Mouse (Mus musculus): ENCODE measurements around the gene Ccdc78. TPM values are rescaled to one million over a fixed set of nuclear protein-coding genes. Genes with fewer than 3 reads are reported as not detected.

Gene Ccdc78
- polyA plus RNA-seq, 1 experiment from 2014 or later: 0.18 TPM

- Histone ChIP-seq H3K4me3 (replicated peaks; ENCODE audit: low read depth, low read length) (peak overlapping the region; percentile 82), H3K27ac (replicated peaks; ENCODE audit: low read depth, low read length) (peak overlapping the region; percentile 97; the same call in 1 of the 2 replicates), H3K27me3 (ENCODE audit: control insufficient read depth, insufficient read depth, low read length) (no peaks in the 10 kb centered on the region), H3K9ac (replicated peaks; ENCODE audit: low read length) (peak overlapping the region; percentile 81), H3K9me3 (ENCODE audit: control insufficient read depth, low read length) (no peaks in the 10 kb centered on the region), H3K4me1 (ENCODE audit: control insufficient read depth, insufficient read depth, low read length) (peaks cover 55% of the 10 kb centered on the region), H3K36me3 (ENCODE audit: control insufficient read depth, insufficient read depth, low read length) (peaks cover 41% of the 10 kb centered on the region), H3K4me2 (ENCODE audit: low read length) (peak overlapping the region; percentile 95)
- no peak for DNase-seq
- WGBS: 67% methylated on average over 21 of the region's 21 CpGs
- ATAC-seq (ENCODE audit: low FRiP score, low TSS enrichment): no peak
Measured at GRCm38 (mm10) chr17:25831451-25832281, 45.3 kb downstream of the Ccdc78 start.

- H3K36me3 ChIP-seq (ENCODE audit: control insufficient read depth, insufficient read depth, low read length): peaks cover 31% of the 10 kb centered on the region
Measured at GRCm38 (mm10) chr17:25832436-25833290, 46.3 kb downstream of the Ccdc78 start.

DNA sequence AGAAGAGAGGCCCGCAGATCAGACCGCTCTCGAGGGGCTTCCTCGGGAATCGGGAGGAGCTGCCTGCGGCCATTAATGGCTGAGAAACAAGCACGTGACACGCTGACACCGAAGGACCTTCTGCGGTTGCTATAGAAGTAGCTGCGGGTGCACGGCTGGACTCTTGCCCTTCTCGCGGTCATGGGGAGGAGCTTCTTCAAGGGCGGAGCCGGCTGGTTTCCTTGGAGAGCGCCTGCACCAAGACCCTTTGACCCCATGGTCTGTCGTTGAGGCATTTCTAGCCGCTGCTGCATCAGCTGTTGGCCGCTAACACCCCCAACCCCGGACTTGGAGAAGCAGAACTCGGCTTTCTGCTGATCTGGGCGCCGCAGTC is 46.9 kb downstream of the Ccdc78 start, which contains the start of gene Stub1:
TSS of gene Stub1 (minus strand) at position 114 of the 373 bp plus-strand sequence.
- Histone ChIP-seq H3K9me3 (ENCODE audit: control insufficient read depth, low read length) (no peaks in the 10 kb centered on the region), H3K4me1 (ENCODE audit: control insufficient read depth, insufficient read depth, low read length) (peaks cover 68% of the 10 kb centered on the region), H3K4me3 (replicated peaks; ENCODE audit: low read depth, low read length) (peak within 1 kb of the TSS; percentile 82), H3K4me2 (ENCODE audit: low read length) (peak within 1 kb of the TSS; percentile 95), H3K27ac (replicated peaks; ENCODE audit: low read depth, low read length) (peak within 1 kb of the TSS; percentile 97), H3K9ac (replicated peaks; ENCODE audit: low read length) (peak within 1 kb of the TSS; percentile 81), H3K36me3 (ENCODE audit: control insufficient read depth, insufficient read depth, low read length) (peaks cover 34% of the 10 kb centered on the region), H3K27me3 (ENCODE audit: control insufficient read depth, insufficient read depth, low read length) (no peaks in the 10 kb centered on the region)
- ATAC-seq (ENCODE audit: low FRiP score, low TSS enrichment): peak; percentile 47; the same call in 1 of the 2 replicates
- DNase-seq: peak; percentile 87
- WGBS: under 1% methylated on average over 24 of the region's 24 CpGs

More at GRCm38 (mm10) chr17:25832436-25833290, 46.3 kb downstream of the Ccdc78 start:
- H3K4me3 ChIP-seq (replicated peaks; ENCODE audit: low read depth, low read length): peak overlapping the region; percentile 82
- DNase-seq (peak; percentile 98), ATAC-seq (ENCODE audit: low FRiP score, low TSS enrichment) (peak; percentile 92)
- under 1% methylated on average over 77 of the region's 77 CpGs for WGBS
- H3K4me2 ChIP-seq (ENCODE audit: low read length): peak overlapping the region; percentile 95
- H3K27ac ChIP-seq (replicated peaks; ENCODE audit: low read depth, low read length): peak overlapping the region; percentile 97
- peaks cover 65% of the 10 kb centered on the region for H3K4me1 ChIP-seq (ENCODE audit: control insufficient read depth, insufficient read depth, low read length)
- no peaks in the 10 kb centered on the region for H3K9me3 ChIP-seq (ENCODE audit: control insufficient read depth, low read length)
- H3K27me3 ChIP-seq (ENCODE audit: control insufficient read depth, insufficient read depth, low read length): no peaks in the 10 kb centered on the region
- peak overlapping the region; percentile 81 for H3K9ac ChIP-seq (replicated peaks; ENCODE audit: low read length)

- Histone ChIP-seq H3K9ac (replicated peaks; ENCODE audit: low read length) (peak overlapping the region; percentile 81), H3K27ac (replicated peaks; ENCODE audit: low read depth, low read length) (peak overlapping the region; percentile 97; the same call in 1 of the 2 replicates), H3K4me2 (ENCODE audit: low read length) (peak overlapping the region; percentile 95), H3K4me3 (replicated peaks; ENCODE audit: low read depth, low read length) (peak overlapping the region; percentile 82), H3K36me3 (ENCODE audit: control insufficient read depth, insufficient read depth, low read length) (peaks cover 40% of the 10 kb centered on the region), H3K27me3 (ENCODE audit: control insufficient read depth, insufficient read depth, low read length) (no peaks in the 10 kb centered on the region), H3K4me1 (ENCODE audit: control insufficient read depth, insufficient read depth, low read length) (peaks cover 67% of the 10 kb centered on the region), H3K9me3 (ENCODE audit: control insufficient read depth, low read length) (no peaks in the 10 kb centered on the region)
- DNase-seq (no peak), ATAC-seq (ENCODE audit: low FRiP score, low TSS enrichment) (no peak)
- 64% methylated on average over 6 of the region's 6 CpGs for WGBS
Measured at GRCm38 (mm10) chr17:25833961-25834594, 47.7 kb downstream of the Ccdc78 start.

DNA sequence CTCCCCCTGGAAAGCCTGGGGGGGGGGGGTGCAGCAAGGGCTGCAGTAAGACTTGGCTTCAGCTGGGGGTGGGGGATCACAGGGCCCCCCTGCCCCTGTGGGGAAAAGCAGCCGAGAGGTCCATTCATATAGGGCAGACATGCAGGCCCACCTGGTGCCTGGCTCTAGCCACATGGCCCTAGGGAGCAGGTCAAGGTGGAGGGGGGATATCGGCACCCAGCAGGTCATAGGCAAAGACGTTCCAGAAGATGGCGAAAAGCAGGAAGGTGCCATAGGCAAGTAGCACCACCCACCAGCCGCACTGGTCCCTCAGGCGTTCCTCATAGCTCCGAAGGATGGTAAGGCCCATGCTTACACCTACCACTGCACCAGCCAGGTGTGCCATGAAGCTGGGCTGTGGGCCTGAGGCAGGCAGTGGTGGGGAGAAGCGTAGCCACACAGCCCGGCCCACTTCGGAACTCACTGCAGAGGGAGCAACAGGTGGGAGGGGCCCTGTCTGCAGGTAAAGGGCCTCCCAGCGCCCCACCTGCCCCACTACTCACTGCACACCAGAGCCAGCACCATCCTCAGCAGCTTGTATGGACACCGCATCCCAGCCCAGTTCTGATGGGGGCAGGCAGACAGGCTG is 48.3 kb downstream of the Ccdc78 start:
- H3K27ac ChIP-seq (replicated peaks; ENCODE audit: low read depth, low read length): no peak overlapping the region
- H3K36me3 ChIP-seq (ENCODE audit: control insufficient read depth, insufficient read depth, low read length): peaks cover 43% of the 10 kb centered on the region
- no peaks in the 10 kb centered on the region for H3K27me3 ChIP-seq (ENCODE audit: control insufficient read depth, insufficient read depth, low read length)
- H3K9me3 ChIP-seq (ENCODE audit: control insufficient read depth, low read length): no peaks in the 10 kb centered on the region
- peak overlapping the region; percentile 82 for H3K4me3 ChIP-seq (replicated peaks; ENCODE audit: low read depth, low read length)
- peak overlapping the region; percentile 95 for H3K4me2 ChIP-seq (ENCODE audit: low read length)
- DNase-seq (no peak), ATAC-seq (ENCODE audit: low FRiP score, low TSS enrichment) (no peak)
- peaks cover 64% of the 10 kb centered on the region for H3K4me1 ChIP-seq (ENCODE audit: control insufficient read depth, insufficient read depth, low read length)
- 91% methylated on average over 12 of the region's 12 CpGs for WGBS
- H3K9ac ChIP-seq (replicated peaks; ENCODE audit: low read length): peak overlapping the region; percentile 81

- no peak overlapping the region for H3K9ac ChIP-seq (replicated peaks; ENCODE audit: low read length)
- H3K4me3 ChIP-seq (replicated peaks; ENCODE audit: low read depth, low read length): no peak overlapping the region
- H3K4me1 ChIP-seq (ENCODE audit: control insufficient read depth, insufficient read depth, low read length): peaks cover 60% of the 10 kb centered on the region
- WGBS: 95% methylated on average over 7 of the region's 7 CpGs
- DNase-seq (no peak), ATAC-seq (ENCODE audit: low FRiP score, low TSS enrichment) (no peak)
- H3K9me3 ChIP-seq (ENCODE audit: control insufficient read depth, low read length): no peaks in the 10 kb centered on the region
- no peaks in the 10 kb centered on the region for H3K27me3 ChIP-seq (ENCODE audit: control insufficient read depth, insufficient read depth, low read length)
- no peak overlapping the region for H3K27ac ChIP-seq (replicated peaks; ENCODE audit: low read depth, low read length)
- peaks cover 43% of the 10 kb centered on the region for H3K36me3 ChIP-seq (ENCODE audit: control insufficient read depth, insufficient read depth, low read length)
- peak overlapping the region; percentile 95 for H3K4me2 ChIP-seq (ENCODE audit: low read length)
Measured at GRCm38 (mm10) chr17:25835301-25835700, 48.9 kb downstream of the Ccdc78 start.

DNA sequence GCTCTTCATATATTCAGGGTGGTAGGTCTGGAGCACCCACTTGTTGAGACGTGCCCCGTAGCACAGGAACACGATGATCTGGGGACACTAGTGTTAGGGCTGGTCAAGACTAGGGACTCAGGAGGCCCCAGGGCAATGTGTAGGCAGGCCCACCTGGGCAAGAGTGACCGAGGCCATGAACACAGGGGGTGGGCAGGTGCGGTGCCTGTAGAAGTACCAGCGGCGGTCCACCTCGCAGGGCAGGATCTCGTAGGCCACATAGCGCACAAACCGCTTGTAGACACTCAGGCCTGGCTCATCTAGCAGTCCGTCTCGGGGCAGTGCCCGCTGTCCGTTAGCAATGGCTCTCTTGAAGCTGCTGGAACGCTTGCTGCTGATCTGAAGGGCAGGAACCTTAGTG is 49.4 kb downstream of the Ccdc78 start:
- no peak for DNase-seq
- Histone ChIP-seq H3K9ac (replicated peaks; ENCODE audit: low read length) (no peak overlapping the region; the same call in 1 of the 2 replicates), H3K36me3 (ENCODE audit: control insufficient read depth, insufficient read depth, low read length) (peaks cover 43% of the 10 kb centered on the region), H3K27me3 (ENCODE audit: control insufficient read depth, insufficient read depth, low read length) (no peaks in the 10 kb centered on the region), H3K4me2 (ENCODE audit: low read length) (peak overlapping the region; percentile 75), H3K4me1 (ENCODE audit: control insufficient read depth, insufficient read depth, low read length) (peaks cover 60% of the 10 kb centered on the region), H3K4me3 (replicated peaks; ENCODE audit: low read depth, low read length) (no peak overlapping the region), H3K9me3 (ENCODE audit: control insufficient read depth, low read length) (no peaks in the 10 kb centered on the region), H3K27ac (replicated peaks; ENCODE audit: low read depth, low read length) (no peak overlapping the region)
- ATAC-seq (ENCODE audit: low FRiP score, low TSS enrichment): no peak
- 94% methylated on average over 16 of the region's 16 CpGs for WGBS
